Mouse (Mus musculus): ENCODE measurements around the gene Ccdc141.

The Ccdc141 gene

DNA sequence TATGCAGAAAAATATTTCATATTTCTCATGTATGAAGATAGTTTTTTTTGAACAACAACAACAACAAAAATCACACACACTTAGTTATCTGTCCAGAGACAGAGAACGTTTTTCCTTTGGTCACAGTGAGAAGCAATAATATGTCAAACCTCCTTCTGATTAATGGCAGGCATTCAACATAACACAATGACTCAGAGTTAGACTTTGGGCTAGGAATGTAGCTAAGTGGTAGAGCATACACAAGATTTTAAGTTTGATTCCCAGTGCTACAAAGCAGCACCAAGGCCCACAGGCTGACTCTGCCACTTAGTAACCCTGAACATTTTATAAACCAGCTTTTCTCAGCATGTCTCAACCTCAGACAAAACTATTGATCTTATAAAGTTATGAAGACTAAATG, 35.5 kb downstream of the Ccdc141 start:
- DNase-seq (ENCODE audit: low read depth, low spot score), result peak; percentile 70

DNA sequence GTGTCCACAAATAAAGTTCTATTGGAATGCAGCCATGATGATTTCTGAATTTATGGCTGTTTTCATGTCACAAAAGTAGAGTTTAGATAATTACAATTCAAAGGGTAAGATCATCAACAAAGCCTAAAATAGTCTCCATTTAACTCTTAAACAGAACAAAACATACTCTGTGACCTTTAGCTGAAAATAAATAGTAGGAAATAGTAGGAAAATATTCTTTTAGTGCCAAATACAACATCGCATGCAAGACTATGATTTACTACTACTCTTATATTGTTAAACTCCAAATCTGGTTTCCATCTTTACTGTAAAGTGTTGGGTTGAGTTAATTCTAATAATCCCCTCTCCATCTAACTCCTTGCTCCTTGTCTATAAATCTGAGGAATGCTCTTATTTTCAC, 37.0 kb downstream of the Ccdc141 start:
- DNase-seq (ENCODE audit: low read depth, low spot score), result no peak

DNA sequence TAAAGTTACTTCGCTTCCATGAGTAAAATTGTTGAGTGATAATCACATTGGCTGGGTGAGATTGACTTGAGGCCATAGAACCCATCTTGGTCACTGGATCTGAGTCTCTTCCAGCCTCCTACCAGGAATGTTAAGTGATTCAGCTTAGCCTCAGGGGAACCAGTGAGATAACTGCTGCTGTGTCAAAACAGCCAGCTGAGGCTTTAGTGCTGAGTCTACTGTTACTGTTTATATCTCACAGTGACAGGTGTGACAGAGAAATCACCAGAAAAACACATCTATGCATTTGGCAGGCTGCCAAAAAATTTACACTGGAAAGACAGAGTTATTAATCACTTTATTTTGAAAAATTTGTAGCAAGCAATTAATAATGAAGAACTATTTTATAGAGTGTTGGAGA, 43.5 kb downstream of the Ccdc141 start:
- peak; percentile 76 for DNase-seq (ENCODE audit: low read depth, low spot score)

DNA sequence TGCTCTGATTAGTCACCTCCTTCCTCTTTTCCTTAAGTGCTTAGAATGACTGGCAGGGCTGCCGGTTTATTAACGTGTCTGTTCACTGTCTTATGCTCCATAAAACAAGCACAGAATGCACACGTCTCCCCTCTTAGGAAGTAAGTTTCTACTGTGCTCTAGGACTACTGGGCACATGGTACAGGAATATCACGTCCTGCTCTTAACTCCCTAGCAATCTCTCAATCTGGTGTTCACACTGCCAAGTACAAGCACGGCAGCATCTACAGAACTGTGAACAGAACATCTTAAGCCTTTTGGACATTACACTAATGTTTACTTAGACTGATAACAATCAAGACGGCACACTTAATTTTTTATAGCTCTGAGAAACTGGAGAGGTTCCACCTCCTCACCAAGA, 52.3 kb downstream of the Ccdc141 start:
- no peak for DNase-seq (ENCODE audit: low read depth, low spot score)

DNA sequence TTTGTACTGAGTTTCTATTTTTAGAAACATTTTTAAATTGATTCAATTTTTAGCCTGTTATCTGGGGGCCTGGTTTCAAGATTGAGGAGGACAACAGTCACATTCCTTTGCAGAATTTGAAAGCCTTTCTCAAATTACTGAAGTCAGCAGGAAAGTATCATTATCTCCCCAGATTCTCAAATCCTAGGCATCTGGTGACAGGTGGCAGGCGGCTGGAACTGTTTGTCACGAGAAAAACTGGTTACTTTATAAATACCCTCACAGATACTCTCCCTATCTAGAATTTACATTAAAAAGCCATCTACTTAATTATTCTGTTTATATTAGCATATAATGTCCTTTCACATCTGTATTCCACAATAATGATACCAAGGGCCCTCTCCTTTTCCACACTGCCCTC, 56.1 kb downstream of the Ccdc141 start:
- no peak for DNase-seq (ENCODE audit: low read depth, low spot score)

DNA sequence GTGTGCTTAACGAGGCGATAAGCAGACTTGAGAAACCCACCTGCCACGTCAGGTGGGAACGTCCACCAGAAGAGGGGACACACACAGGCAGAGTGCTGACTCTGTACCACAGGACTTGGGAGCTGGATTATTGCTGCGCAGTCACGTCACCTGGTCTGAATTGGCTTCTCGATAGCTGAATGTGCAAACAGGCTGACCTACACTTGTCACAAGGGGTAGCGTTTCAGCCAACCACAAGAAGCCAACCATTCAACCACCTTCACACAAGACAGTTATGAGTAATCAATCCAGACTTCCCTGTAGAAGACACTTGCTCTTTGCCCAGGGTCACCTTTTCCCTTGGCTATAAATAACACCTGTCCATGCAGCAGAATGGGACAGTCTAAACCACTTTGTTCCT, 56.6 kb downstream of the Ccdc141 start:
- DNase-seq (ENCODE audit: low read depth, low spot score), result no peak

DNA sequence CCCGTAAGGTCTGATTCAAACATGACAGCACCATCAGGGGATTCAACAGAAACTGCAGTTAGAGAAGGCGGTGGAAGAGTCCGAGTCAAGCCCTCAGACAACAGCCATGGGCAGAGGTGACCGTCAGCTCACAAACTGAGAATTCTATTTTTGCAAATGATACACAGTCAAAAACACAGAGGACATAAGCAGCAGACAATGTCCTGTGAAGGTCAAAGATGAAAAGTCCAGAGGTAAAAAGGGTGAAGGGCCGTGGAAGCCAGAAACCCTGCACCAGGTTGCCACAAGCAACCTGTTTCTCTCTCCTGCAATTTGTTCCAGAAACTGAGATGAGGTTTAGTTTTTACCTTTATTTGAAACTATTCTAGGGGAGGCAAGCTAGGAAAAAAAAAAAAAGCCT, 57.4 kb downstream of the Ccdc141 start:
- DNase-seq (ENCODE audit: low read depth, low spot score), result no peak

DNA sequence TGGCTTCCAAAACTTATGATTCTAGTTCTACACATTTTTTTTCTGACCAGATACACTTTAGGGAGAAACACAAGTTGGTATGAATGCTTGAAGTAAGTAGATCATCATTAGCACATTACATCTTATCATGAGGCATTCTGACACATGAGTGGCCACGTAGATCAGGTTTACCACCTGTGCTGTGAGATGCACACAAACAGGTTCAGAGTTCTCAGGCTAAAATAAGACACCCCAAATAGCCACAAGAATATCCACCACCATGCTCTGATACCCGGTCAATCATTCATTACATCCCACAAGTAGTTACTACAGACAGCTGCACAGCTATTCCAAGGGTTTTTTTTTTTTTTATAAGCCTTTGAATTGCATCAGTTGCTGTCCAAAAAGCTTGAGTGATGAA, 59.3 kb downstream of the Ccdc141 start:
- no peak for DNase-seq (ENCODE audit: low read depth, low spot score)

DNA sequence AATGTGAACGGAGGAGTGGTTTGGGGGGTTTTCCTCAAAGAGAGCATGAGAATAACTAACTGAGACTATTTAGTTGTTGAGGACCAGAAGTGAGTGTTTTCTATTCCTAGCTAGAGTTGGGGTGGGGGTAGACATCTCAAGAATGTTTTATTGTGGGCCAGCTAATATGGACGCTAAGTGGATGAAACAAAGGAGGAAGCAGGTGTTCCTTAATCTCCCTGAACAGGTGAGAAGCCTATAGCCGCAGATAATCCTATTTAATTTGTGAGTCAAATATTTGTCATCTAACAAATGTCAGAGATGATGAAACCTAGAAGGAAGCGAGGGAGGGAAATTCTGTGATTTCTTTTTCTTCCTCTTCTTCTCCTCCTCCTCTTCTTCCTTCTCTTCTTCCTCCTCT, 60.1 kb downstream of the Ccdc141 start:
- no peak for DNase-seq (ENCODE audit: low read depth, low spot score)

DNA sequence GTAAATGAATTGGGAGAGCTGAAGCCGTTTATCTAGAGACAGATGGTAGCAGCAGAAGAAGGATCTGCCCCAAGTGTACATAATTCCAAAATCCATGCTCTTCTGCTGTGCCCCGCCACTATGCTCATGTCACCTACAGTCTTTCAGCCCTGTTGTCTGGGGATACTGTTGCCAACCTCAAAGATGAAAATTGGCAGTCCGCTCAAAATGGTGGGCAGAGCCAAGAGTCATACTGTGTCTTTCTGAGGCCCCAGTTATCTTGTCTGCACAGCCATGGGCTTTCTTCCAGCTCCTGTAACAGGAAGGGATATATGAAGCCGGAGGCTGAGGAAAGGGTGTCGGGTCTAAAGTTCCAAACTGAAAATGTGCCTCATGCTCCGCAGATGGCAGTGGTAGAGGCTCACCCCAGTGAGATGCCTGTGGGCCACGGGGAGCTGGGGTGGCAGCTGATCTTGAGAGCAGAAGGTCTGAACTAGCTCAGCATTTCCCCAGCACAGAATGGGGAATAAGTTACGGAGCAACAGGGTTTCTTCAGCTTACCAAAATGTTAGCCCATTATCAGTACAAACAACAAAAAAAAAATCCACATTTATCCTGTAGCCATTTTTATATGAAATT, 60.8 kb downstream of the Ccdc141 start:
- DNase-seq (ENCODE audit: low read depth, low spot score), result no peak

DNA sequence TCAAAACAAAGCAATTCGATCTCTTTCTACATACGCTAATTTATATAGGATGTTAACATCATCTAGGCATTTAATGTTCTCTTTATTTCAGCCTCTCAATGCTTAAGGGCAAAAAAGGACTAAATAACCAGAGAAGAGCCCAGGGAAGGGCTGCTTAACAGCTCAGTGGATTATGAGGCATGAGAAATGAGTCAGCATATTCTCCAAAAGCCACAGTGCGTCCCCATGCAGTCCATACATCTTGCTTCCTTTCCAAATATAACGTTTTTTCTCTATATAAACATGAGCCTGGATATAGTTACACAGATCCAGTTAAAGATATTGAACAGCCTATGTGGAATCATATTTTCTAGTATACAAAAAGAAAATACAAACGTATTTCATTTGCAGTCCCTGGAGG, 61.9 kb downstream of the Ccdc141 start:
- peak; percentile 16 for DNase-seq (ENCODE audit: low read depth, low spot score)

DNA sequence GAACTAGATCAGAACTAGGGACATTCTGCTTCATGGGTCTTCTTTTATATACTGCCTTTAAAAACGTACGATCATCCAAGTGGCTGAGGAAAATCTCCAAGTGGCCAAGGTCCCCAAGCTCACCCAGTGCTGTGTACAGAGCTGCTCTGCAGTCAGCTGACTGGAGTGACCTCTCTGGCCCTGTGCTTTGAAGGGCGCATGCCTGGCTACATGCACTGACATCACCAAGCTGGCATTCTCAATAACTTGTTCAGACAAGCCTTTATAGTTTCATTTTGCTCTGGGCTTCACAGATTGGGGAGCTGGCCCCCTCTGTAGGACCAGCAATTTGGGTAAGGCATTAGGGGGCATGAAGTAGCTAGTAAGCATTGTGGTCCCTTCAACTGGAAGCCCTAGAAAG, 64.3 kb downstream of the Ccdc141 start:
- no peak for DNase-seq (ENCODE audit: low read depth, low spot score)

DNA sequence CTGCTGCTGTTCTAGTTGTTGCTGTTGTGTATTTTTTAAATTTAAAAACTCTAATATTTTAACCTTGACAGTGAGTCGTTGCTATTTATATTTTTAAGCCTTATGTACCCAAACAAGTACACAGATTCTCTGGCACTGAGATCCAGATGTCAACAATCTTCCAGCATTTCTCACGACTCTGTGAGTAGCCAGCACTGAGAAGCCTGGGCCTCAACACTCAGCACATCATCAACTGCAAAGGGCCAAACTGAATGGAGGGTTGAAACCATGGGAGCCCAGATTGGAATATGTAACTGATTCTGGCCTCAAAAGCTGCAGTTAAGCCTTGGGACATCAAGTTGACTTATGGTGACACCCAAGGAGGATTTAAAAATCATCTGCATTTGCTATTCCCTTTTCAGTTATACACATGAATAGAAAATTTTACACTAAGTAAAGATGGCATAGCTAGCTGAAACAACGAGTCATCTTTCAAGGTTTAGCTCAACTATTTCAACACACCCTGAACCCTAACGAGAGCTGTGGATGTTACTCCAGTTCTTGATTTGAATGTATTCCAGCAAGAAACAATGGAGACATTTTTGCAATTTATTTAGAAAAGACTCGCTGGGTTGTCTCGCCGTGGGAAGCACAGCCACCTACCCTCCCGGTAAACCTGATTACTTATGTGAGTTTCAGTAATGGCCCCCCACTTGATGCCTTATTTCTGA, 65.3 kb downstream of the Ccdc141 start:
- DNase-seq (ENCODE audit: low read depth, low spot score), result peak; percentile 43

DNA sequence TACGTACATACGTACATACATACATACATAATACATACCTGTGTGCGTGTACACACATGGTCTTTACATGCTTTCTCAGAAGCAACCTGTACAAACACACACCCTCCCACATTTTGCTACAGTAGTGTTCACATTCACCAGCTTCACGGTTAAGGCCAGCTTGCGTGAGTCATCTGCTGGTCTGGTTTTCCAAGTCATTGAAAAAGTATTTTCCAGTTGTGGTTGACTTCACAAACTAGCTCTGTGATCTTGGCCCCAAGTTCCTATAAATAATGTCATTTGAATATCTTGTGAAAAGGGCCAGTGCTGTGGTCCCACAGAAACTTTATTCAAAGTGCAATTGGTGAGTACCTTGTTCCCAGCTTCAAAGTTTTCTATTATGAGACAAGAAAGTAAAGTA, 67.9 kb downstream of the Ccdc141 start:
- DNase-seq (ENCODE audit: low read depth, low spot score), result peak; percentile 95

DNA sequence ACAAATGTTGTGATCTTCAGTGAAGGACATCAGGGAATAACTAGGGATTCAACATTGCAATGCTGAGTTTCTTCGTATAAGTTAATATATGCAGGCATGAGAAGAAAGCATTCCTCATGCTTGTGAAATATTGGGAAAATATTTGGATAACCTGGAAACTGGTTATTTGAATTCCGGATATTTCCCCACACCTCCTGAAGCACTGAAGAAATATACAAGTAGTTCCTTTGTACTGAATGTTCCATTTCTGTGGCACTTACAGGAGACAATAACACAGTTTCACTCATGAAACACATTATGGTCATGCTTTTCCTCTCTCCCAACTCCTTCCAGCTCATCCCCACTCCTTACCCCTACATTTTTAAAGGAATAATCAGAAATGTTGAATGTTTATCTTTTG, 70.6 kb downstream of the Ccdc141 start:
- DNase-seq (ENCODE audit: low read depth, low spot score), result no peak

DNA sequence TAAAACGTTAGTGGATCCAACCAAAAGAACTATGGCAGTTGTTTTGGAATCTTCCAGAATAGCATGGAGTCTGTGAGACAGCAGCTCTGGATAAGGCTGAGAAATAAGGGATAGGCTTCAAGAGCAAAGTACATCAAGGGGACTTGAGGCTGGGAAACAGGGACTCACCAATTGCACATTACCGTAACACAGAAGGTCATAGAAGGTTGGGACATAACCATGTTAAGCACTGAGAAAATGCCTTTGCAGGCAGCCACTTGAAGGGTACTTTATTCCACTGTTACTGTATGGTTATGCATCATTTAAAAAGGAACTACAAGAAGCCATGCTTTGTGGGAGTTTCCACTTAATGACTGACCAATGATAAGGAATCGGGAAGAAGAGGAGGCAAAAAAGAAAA, 71.7 kb downstream of the Ccdc141 start:
- no peak for DNase-seq (ENCODE audit: low read depth, low spot score)

DNA sequence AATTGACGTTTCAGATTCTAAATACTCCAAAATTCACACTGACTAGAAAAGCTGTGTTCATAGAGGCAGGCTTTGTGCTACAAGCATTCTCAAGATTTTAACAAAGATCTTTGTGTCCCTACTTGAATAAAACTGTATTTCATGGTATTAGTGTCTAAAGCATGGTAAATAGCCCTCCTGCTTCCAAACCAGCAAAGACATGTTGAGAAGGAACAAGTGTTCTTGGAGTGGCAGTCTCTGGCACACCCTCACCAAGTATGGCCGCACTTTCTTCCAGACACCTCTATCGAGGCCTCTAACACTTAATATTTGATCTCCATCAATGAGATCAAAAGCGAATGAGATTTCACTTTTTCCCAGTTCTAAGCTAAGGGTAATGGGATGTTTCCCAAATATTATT, 78.7 kb downstream of the Ccdc141 start:
- DNase-seq (ENCODE audit: low read depth, low spot score), result no peak

DNA sequence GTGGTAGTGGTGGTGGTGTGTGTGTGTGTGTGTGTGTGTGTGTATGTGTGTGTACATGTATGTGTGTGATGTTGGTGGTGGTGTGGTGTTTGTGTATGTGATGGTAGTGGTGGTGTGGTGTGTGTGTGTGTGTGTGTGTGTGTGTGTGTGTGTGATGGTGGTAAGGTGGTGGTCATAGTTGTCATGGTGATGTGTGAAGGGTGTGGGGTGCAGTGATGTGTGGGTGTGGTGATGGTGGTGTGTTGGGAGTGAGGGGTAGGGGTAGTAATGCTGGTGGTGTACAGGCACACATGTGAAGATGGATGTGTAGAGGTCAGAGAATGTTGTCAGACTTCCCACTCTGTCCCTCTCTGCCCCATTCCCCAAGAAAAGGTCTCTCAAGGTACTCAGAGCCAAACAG, 85.1 kb downstream of the Ccdc141 start:
- no peak for DNase-seq (ENCODE audit: low read depth, low spot score)

DNA sequence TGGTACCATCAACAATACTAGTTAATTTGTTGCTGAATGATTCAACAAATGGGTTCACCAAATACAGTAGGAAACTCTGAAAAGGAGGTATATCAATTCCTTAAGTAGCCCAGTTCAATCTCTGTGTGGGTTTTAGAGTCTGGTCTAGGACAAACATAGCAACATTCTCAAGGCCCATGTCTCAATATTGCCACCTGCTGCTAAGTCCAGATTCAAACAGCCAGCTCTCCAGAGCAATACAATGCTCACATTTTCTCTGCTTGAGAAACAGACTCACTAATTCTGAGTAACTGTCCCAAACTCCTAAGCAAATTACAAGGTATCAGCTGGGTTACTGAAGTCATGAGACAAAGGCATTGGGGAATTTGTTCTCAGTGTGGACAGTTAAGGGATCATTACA, 85.8 kb downstream of the Ccdc141 start:
- no peak for DNase-seq (ENCODE audit: low read depth, low spot score)

DNA sequence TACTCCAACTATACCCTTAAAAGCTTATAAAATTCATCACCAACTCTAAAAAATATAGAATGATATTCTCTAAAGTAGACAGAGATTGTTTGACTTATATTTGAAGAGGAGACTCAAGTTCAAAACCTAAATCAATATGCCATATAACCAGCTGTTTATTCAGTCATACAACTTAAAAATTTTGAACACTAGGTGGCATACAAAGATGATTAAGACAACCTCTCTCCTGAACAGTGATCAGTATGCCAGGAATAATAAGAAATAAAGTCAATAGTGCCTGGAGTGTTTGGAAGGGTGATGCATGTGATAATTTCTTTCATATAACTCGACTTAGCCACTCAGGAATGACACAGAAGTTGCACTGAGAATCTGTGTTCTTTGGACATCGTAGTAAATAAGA, 89.3 kb downstream of the Ccdc141 start:
- DNase-seq (ENCODE audit: low read depth, low spot score), result peak; percentile 68

DNA sequence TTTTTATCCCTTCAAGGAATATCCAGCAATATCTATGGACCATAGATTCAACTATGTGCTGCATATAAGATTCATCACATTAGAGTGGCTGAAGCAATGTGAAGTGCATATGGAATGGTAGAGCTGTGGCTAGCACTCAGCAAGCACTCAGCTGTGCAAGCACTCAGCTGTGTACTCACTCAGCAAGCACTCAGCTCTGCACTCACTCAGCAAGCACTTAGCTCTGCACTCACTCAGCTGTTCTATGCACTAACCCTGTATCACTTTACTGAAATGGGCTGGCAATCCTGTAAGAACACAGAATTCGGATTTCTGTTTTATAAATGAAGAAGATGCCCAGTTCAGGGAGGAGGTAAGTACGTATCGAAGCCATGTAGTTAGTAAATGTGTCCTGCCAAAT, 89.8 kb downstream of the Ccdc141 start:
- DNase-seq (ENCODE audit: low read depth, low spot score), result no peak

DNA sequence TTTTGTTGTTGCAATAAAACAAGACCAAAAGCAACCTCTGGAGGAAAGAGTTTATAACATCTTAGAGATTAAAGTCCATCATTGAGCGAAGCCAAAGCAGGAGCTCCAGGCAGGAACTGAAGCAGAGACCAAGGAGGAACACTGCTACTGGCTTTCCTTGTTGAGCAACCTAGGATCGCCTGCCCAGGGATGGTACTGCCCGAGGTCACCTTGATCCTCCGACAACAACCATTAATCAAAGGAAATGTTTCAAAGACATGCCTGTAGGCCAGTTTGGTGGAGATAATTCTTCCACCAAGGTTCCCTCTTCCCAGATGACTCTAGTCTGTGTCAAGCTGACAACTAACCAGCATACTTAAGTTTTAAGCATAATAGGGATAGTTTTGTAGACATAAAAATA, 91.7 kb downstream of the Ccdc141 start:
- no peak for DNase-seq (ENCODE audit: low read depth, low spot score)

DNA sequence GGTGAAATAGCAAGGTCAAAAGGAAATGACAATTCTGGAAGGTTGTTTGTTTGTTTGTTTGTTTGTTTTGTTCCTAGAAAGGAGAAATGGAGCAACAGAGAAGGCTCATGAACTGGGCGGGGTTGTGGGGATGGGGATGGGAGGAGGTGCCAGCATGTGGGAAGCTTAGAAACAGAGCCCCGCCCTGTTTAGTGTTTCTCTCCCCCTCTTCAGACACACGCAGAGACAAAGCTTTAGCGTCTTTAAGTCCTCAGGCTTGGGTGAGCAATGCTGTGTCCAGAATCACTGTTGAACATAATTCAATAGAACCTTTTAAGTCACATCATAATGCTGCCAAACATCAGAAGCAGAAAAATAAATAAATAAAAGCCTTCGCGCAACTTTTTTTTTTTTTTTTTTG, 96.1 kb downstream of the Ccdc141 start:
- DNase-seq (ENCODE audit: low read depth, low spot score), result no peak

DNA sequence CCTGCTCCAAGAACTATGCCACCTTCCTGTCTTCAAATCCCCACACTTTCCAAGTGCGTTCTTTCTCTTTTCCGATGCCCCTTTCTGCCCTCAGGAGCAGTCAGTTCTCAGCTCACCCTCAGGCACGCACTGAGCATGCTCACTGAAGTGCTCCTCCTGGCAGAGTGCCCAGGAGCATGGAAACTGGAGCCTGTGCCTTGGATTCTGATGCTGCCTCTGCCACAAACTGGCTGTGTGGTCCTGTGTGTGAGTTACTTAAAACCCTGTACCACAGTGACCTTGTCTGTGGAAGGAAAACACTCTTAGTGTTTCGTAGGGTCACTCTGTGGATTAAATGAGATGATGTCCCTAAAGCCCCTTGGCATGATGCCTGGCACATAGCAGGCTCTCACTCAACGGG, 96.5 kb downstream of the Ccdc141 start:
- DNase-seq (ENCODE audit: low read depth, low spot score), result peak; percentile 41
